Mouse (Mus musculus): ENCODE measurements around the gene Lpin1. TPM values are rescaled to one million over a fixed set of nuclear protein-coding genes. Genes with fewer than 3 reads are reported as not detected.

Lpin1 gene
- polyA plus RNA-seq, 1 experiment from 2014 or later = 17.1 TPM

GRCm38 (mm10) chr12:16531956-16532859 lies 78.6 kb downstream of the Lpin1 start:
- no peaks in the 10 kb centered on the region for H3K27me3 ChIP-seq
- no peaks in the 10 kb centered on the region for H3K9me3 ChIP-seq (replicated peaks)
- peak; percentile 38; the same call in 1 of the 2 replicates for ATAC-seq (ENCODE audit: low FRiP score)
- WGBS = 76% methylated on average over 15 of the region's 15 CpGs
- no peak overlapping the region for H3K9ac ChIP-seq
- H3K4me3 ChIP-seq = no peak overlapping the region
- no peak overlapping the region for H3K27ac ChIP-seq
- peaks cover 9% of the 10 kb centered on the region; the same call in 1 of the 2 replicates for H3K36me3 ChIP-seq
- no peak overlapping the region for H3K4me2 ChIP-seq (replicated peaks)
- H3K4me1 ChIP-seq = peaks cover 11% of the 10 kb centered on the region

- no peaks in the 10 kb centered on the region for H3K36me3 ChIP-seq
- ATAC-seq (ENCODE audit: low FRiP score) = no peak
- no peak overlapping the region for H3K27ac ChIP-seq
- H3K9ac ChIP-seq = no peak overlapping the region
- WGBS = 92% methylated on average over 7 of the region's 7 CpGs
- H3K27me3 ChIP-seq = no peaks in the 10 kb centered on the region
- no peak overlapping the region for H3K4me2 ChIP-seq (replicated peaks)
- H3K4me1 ChIP-seq = peaks cover 10% of the 10 kb centered on the region
- H3K9me3 ChIP-seq (replicated peaks) = peaks cover 5% of the 10 kb centered on the region; the same call in 1 of the 2 replicates
- no peak overlapping the region for H3K4me3 ChIP-seq
These were observed 82.1 kb downstream of the Lpin1 start for GRCm38 (mm10) chr12:16528650-16529049.

GRCm38 (mm10) chr12:16527941-16528340 lies 82.8 kb downstream of the Lpin1 start:
- Histone ChIP-seq H3K4me1 (peaks cover 5% of the 10 kb centered on the region), H3K9me3 (replicated peaks) (peaks cover 5% of the 10 kb centered on the region; the same call in 1 of the 2 replicates), H3K4me3 (no peak overlapping the region), H3K9ac (no peak overlapping the region), H3K4me2 (replicated peaks) (no peak overlapping the region), H3K36me3 (no peaks in the 10 kb centered on the region), H3K27me3 (no peaks in the 10 kb centered on the region), H3K27ac (no peak overlapping the region)
- no peak for ATAC-seq (ENCODE audit: low FRiP score)
- 81% methylated on average over 3 of the region's 3 CpGs for WGBS

- no peak overlapping the region for H3K27ac ChIP-seq
- H3K4me3 ChIP-seq = no peak overlapping the region
- no peak overlapping the region for H3K9ac ChIP-seq
- 89% methylated on average over 5 of the region's 5 CpGs for WGBS
- ATAC-seq (ENCODE audit: low FRiP score) = no peak
- no peaks in the 10 kb centered on the region for H3K27me3 ChIP-seq
- H3K9me3 ChIP-seq (replicated peaks) = peaks cover 5% of the 10 kb centered on the region; the same call in 1 of the 2 replicates
- H3K4me1 ChIP-seq = no peaks in the 10 kb centered on the region
- H3K4me2 ChIP-seq (replicated peaks) = no peak overlapping the region
- no peaks in the 10 kb centered on the region for H3K36me3 ChIP-seq
These were observed 83.9 kb downstream of the Lpin1 start for GRCm38 (mm10) chr12:16526862-16527261.

GRCm38 (mm10) chr12:16526134-16526533 lies 84.6 kb downstream of the Lpin1 start:
- Histone ChIP-seq H3K36me3 (no peaks in the 10 kb centered on the region), H3K4me2 (replicated peaks) (no peak overlapping the region), H3K9me3 (replicated peaks) (peaks cover 5% of the 10 kb centered on the region; the same call in 1 of the 2 replicates), H3K4me1 (no peaks in the 10 kb centered on the region), H3K9ac (no peak overlapping the region), H3K27me3 (no peaks in the 10 kb centered on the region), H3K27ac (no peak overlapping the region), H3K4me3 (no peak overlapping the region)
- WGBS = 96% methylated on average over 2 of the region's 2 CpGs
- no peak for ATAC-seq (ENCODE audit: low FRiP score)

GRCm38 (mm10) chr12:16515183-16515582 lies 95.6 kb downstream of the Lpin1 start:
- Histone ChIP-seq H3K4me1 (peaks cover 2% of the 10 kb centered on the region), H3K9me3 (replicated peaks) (0 out of 2 replicates have a peak, but pooled peaks cover 4% of the 10 kb centered on the region), H3K36me3 (no peaks in the 10 kb centered on the region), H3K4me3 (no peak overlapping the region), H3K9ac (no peak overlapping the region), H3K27ac (no peak overlapping the region), H3K27me3 (no peaks in the 10 kb centered on the region), H3K4me2 (replicated peaks) (no peak overlapping the region)
- ATAC-seq (ENCODE audit: low FRiP score) = no peak
- WGBS = 85% methylated on average over 9 of the region's 9 CpGs

GRCm38 (mm10) chr12:16512991-16513390 lies 97.8 kb downstream of the Lpin1 start:
- no peaks in the 10 kb centered on the region for H3K36me3 ChIP-seq
- WGBS = 89% methylated on average over 1 of the region's 1 CpGs
- H3K27ac ChIP-seq = no peak overlapping the region
- 0 out of 2 replicates have a peak, but pooled peaks cover 4% of the 10 kb centered on the region for H3K9me3 ChIP-seq (replicated peaks)
- no peak overlapping the region for H3K4me2 ChIP-seq (replicated peaks)
- no peak for ATAC-seq (ENCODE audit: low FRiP score)
- H3K27me3 ChIP-seq = no peaks in the 10 kb centered on the region
- no peak overlapping the region for H3K4me3 ChIP-seq
- H3K9ac ChIP-seq = no peak overlapping the region
- peaks cover 11% of the 10 kb centered on the region for H3K4me1 ChIP-seq

- Histone ChIP-seq H3K4me1 (peaks cover 11% of the 10 kb centered on the region), H3K36me3 (no peaks in the 10 kb centered on the region), H3K9me3 (replicated peaks) (0 out of 2 replicates have a peak, but pooled peaks cover 4% of the 10 kb centered on the region), H3K27me3 (no peaks in the 10 kb centered on the region), H3K4me2 (replicated peaks) (peak overlapping the region; percentile 31), H3K27ac (no peak overlapping the region; the same call in 1 of the 2 replicates), H3K4me3 (no peak overlapping the region), H3K9ac (no peak overlapping the region)
- 6% methylated on average over 13 of the region's 13 CpGs for WGBS
- peak; percentile 68 for ATAC-seq (ENCODE audit: low FRiP score)
These were observed 101.5 kb downstream of the Lpin1 start for GRCm38 (mm10) chr12:16509122-16509752.

- Histone ChIP-seq H3K9me3 (replicated peaks) (peaks cover 8% of the 10 kb centered on the region; the same call in 1 of the 2 replicates), H3K9ac (no peak overlapping the region), H3K36me3 (no peaks in the 10 kb centered on the region), H3K4me3 (no peak overlapping the region), H3K4me1 (peaks cover 11% of the 10 kb centered on the region), H3K27ac (no peak overlapping the region), H3K27me3 (no peaks in the 10 kb centered on the region), H3K4me2 (replicated peaks) (no peak overlapping the region)
- 0 out of 2 replicates have a peak, but pooled peaks have one; percentile 20 for ATAC-seq (ENCODE audit: low FRiP score)
- WGBS = 57% methylated on average over 17 of the region's 17 CpGs
These were observed 103.7 kb downstream of the Lpin1 start for GRCm38 (mm10) chr12:16506796-16507790.

GRCm38 (mm10) chr12:16504244-16504643 lies 106.5 kb downstream of the Lpin1 start:
- peaks cover 4% of the 10 kb centered on the region; the same call in 1 of the 2 replicates for H3K9me3 ChIP-seq (replicated peaks)
- H3K27me3 ChIP-seq = no peaks in the 10 kb centered on the region
- ATAC-seq (ENCODE audit: low FRiP score) = no peak
- 0 out of 2 replicates have a peak, but pooled peaks cover 3% of the 10 kb centered on the region for H3K4me1 ChIP-seq
- H3K9ac ChIP-seq = no peak overlapping the region
- H3K27ac ChIP-seq = no peak overlapping the region
- H3K36me3 ChIP-seq = no peaks in the 10 kb centered on the region
- WGBS = 90% methylated on average over 3 of the region's 3 CpGs
- H3K4me3 ChIP-seq = no peak overlapping the region
- H3K4me2 ChIP-seq (replicated peaks) = no peak overlapping the region

GRCm38 (mm10) chr12:16497960-16498359 lies 112.8 kb downstream of the Lpin1 start:
- no peaks in the 10 kb centered on the region for H3K36me3 ChIP-seq
- no peak for ATAC-seq (ENCODE audit: low FRiP score)
- no peak overlapping the region for H3K4me3 ChIP-seq
- H3K27me3 ChIP-seq = no peaks in the 10 kb centered on the region
- no peak overlapping the region for H3K4me2 ChIP-seq (replicated peaks)
- H3K9ac ChIP-seq = no peak overlapping the region
- H3K27ac ChIP-seq = no peak overlapping the region
- H3K4me1 ChIP-seq = no peaks in the 10 kb centered on the region
- H3K9me3 ChIP-seq (replicated peaks) = peaks cover 4% of the 10 kb centered on the region; the same call in 1 of the 2 replicates
- 42% methylated on average over 4 of the region's 4 CpGs for WGBS

Data from hindbrain, embryonic 12.5 days (tissue).